Mouse (Mus musculus): ENCODE data around the gene Zkscan5. TPM values are rescaled to one million over a fixed set of nuclear protein-coding genes. Genes with fewer than 3 reads are reported as not detected.

Gene Zkscan5
- 0.57 and 3.2 TPM in 2 replicates for polyA plus RNA-seq (2012; ENCODE audit: low replicate concordance)

DNA sequence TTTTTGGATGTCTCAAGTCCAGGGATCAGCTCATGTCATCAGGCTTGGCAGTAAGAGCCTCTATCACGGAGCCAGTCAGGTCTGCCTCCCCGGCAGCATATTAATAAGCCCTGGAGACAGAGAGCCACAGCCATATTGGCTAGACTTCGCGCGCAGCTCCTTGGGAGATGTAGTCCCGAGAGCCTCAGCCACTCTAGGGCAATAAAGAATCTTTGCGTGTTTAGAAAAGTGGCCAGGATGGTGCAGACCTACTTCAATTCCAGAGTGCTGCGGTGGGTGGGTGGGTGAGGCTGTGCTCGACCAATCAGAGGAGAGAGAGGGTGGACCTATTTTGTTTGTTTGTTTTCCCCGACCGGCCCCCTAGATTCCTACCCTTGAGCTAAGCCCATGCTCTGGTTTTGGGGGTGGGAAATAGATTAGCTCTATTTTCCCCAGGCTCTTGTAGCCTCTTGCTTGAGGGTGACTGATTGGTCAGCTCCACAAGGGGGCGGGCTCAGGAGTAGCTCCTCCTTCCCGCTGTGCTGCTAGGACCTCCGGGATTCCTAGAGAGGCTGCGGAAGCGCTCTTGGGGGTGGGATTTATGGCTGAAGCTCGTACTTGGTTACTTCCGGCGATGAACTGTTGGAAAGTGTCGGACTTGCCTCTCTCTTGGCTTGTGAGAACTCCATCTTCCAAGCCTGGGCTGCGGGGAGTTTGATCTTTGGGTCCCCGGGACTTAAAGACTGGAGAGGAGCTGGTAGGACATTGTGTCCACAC is at the start of gene Zkscan5:
Gene Zkscan5 (plus strand): TSS at position 627 of the 756 bp plus-strand sequence.

DNA sequence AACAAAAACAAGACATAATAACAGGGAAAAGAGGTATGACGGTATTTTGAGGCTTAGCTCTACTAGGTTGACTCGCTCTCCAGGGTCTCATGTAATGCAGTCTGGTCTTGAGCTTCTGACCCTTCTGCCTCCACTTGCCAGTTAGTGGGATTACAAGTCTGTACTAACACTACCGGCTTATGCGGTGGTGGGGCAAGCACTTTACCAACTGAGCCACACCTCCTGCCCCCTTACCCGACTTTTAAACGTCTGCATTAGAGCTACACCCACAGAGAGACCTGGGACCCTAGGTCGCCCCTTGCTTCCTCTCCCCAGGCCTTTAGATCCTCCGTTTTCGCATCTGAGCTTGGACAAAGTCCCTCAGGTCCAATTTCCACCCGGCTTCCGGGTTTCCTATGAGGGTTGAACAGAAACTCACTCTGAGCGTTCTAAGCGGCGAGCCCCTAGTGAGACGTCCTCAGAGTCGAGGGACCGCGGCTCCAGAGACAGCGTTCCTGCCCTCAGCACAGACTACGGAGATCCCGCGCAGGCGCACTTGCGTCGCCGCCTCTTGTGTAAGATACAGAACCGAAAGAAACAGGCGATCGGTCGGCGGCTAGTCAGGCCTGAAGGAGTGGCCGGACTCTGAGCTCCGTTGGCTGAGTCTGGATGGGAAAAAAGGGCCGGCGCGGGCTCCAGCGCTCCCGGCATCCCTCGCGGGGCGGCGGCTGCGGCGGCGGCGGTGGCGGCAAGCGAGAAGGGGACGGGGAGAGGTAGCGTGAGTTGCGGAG is 37.6 kb upstream of the Zkscan5 start, which contains the start of the genes Ptcd1 and Cpsf4:
Gene Ptcd1 (minus strand): TSS at position 573 of the 770 bp plus-strand sequence.
Gene Cpsf4 (plus strand): TSS at position 678 of the 770 bp plus-strand sequence.

DNA sequence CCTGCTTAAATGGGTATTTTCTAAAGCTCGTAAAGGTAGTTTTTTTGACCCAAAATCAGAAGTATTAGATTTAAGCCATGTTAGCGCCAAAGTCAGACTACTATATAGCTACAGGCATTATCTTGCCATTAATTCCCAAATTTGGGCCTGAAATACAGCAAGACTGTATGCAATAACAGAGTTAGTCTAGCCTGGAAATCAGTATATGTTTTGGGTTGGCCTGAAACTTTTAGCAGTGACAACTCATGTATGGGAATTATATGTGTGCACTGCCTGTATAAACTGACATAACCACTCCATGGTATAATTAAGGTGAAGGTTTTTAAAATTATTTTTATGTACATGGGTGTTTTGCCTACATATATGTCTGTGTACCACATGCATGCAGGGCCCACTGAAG is 12.4 kb upstream of the Zkscan5 start, which contains the start of gene Atp5j2:
Gene Atp5j2 (minus strand): TSS at position 101 of the 400 bp plus-strand sequence.

DNA sequence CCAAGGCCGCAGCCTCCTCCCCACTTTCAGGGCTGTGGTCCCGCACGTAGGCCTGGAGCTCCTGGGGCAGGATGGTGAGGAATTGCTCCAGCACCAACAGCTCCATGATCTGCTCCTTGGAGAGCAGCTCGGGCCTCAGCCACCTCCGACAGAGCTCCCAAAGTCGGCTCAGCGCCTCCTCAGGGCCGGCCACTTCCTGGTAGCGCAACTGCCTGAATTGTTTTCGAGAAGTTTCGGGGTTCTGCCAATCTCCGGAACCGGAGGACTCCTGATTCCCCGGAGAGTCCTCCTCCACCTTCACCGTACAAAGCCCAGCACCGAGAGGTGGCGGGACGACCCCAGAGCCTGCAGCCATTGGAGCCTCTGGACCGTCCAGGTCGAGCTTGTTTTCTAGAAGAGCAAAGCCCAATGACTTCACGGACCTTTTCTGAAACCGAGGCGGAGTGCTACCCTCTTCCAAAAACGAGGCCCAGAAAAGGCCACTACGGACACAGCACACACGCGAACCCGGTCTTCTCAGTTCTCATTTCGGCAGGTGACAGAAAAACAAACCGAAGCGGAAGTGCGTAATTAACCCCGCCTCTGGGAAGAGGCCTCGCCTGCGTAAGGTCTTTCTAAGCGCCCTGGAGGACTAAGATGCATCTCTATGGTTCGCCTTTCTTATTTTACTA is 2.9 kb upstream of the Zkscan5 start, which contains the start of gene Zkscan14:
Gene Zkscan14 (minus strand): TSS at position 548 of the 671 bp plus-strand sequence.

DNA sequence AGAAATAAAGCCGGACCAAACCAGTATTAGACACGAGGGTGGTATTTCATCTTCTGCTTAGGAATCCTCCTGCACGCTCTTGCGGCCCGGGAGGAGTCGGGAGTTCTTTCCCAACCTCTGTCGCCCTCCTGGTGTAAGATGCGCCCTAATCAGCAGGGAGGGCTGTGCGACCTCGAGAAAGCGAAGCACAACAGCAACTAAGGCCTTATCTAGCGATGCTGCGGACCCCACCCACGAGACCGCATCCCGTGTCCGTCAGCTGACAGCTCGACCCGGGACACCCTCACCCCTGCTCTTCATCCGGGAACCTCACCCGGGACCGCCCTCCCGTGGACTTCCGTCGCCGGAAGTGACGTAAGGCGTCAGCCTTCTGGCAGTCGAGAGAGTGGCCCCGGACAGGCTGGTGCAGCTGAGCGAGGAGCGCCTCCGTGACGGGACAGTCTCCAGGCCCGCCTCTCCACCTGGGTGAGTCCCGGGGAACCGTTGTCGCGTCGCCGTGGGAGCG is 27.1 kb downstream of the Zkscan5 start, which contains the start of gene Zfp655:
Gene Zfp655 (plus strand): TSS at position 349 of the 505 bp plus-strand sequence.

Other genes with a start within 250 kb of the Zkscan5 start
- 3.5 and 4.1 TPM in 2 replicates for gene Smurf1, start 238.7 kb upstream of the Zkscan5 start, polyA plus RNA-seq (2012; ENCODE audit: low replicate concordance)
- gene Gm4871, start 171.8 kb upstream of the Zkscan5 start, polyA plus RNA-seq (2012; ENCODE audit: low replicate concordance), result not detected in 2 replicates
- 0.21 TPM in 1 of 2 replicates, not detected in the other for gene 1700018F24Rik, start 161.6 kb upstream of the Zkscan5 start, polyA plus RNA-seq (2012; ENCODE audit: low replicate concordance)
- 13.5 and 61.3 TPM in 2 replicates for gene Arpc1a, start 120.7 kb upstream of the Zkscan5 start, polyA plus RNA-seq (2012; ENCODE audit: low replicate concordance)
- gene Kpna7, start 120.5 kb upstream of the Zkscan5 start, polyA plus RNA-seq (2012; ENCODE audit: low replicate concordance), result not detected in 2 replicates
- 303 and 531 TPM in 2 replicates for gene Arpc1b, start 90.3 kb upstream of the Zkscan5 start, polyA plus RNA-seq (2012; ENCODE audit: low replicate concordance)
- gene Pdap1, start 64.3 kb upstream of the Zkscan5 start, polyA plus RNA-seq (2012; ENCODE audit: low replicate concordance), result 56.5 and 194 TPM in 2 replicates
- 3.0 and 4.0 TPM in 2 replicates for gene Bud31, start 64.2 kb upstream of the Zkscan5 start, polyA plus RNA-seq (2012; ENCODE audit: low replicate concordance)
- gene Ptcd1, start 37.5 kb upstream of the Zkscan5 start, polyA plus RNA-seq (2012; ENCODE audit: low replicate concordance), result 23.7 and 32.9 TPM in 2 replicates
- gene Cpsf4, start 37.3 kb upstream of the Zkscan5 start, polyA plus RNA-seq (2012; ENCODE audit: low replicate concordance), result 134 and 150 TPM in 2 replicates
- 9.1 and 42.9 TPM in 2 replicates for gene Atp5j2, start 12.5 kb upstream of the Zkscan5 start, polyA plus RNA-seq (2012; ENCODE audit: low replicate concordance)
- gene Zkscan14, start 2.7 kb upstream of the Zkscan5 start, polyA plus RNA-seq (2012; ENCODE audit: low replicate concordance), result 1.1 and 2.7 TPM in 2 replicates
- 24.0 and 31.3 TPM in 2 replicates for gene Zfp655, start 27.2 kb downstream of the Zkscan5 start, polyA plus RNA-seq (2012; ENCODE audit: low replicate concordance)
- gene Zscan25, start 75.9 kb downstream of the Zkscan5 start, polyA plus RNA-seq (2012; ENCODE audit: low replicate concordance), result 36.7 and 43.3 TPM in 2 replicates
- gene Cyp3a57, start 140.7 kb downstream of the Zkscan5 start, polyA plus RNA-seq (2012; ENCODE audit: low replicate concordance), result not detected in 2 replicates